Mouse (Mus musculus) liver, embryonic 15.5 days (tissue): ENCODE measurements around the gene Gpank1. TPM values are rescaled to one million over a fixed set of nuclear protein-coding genes. Genes with fewer than 3 reads are reported as not detected.

ENCODE experiments used
- ATAC-seq: fragments of 200-750 bp; cut with Nextera tagmentation; 2 replicates; pipeline ENCODE4 v1.8.0; 2017; ENCODE audit warnings: moderate number of reproducible peaks, mild to moderate bottlenecking, moderate library complexity; ENCODE audit not compliant: insufficient read depth
- H3K27ac ChIP-seq: fragments of 300-500 bp; sonication (generic); replicated peaks from 2 replicates; pipeline ENCODE4 v1.5.1; 2015; ENCODE audit warnings: mild to moderate bottlenecking, inconsistent platforms
- H3K27me3 ChIP-seq: fragments of 300-500 bp; sonication (generic); 2 replicates; pipeline ENCODE4 v1.6.1; 2015; ENCODE audit warnings: mild to moderate bottlenecking, inconsistent platforms
- H3K36me3 ChIP-seq: fragments of 300-500 bp; sonication (generic); replicated peaks from 2 replicates; pipeline ENCODE4 v1.6.1; 2015; ENCODE audit warnings: moderate library complexity, mild to moderate bottlenecking, inconsistent platforms
- H3K4me1 ChIP-seq: fragments of 300-500 bp; sonication (generic); replicated peaks from 2 replicates; pipeline ENCODE4 v1.6.1; 2015; ENCODE audit warnings: inconsistent platforms
- H3K4me2 ChIP-seq: fragments of 300-500 bp; sonication (generic); 2 replicates; pipeline ENCODE4 v1.6.1; 2015; ENCODE audit warnings: moderate library complexity, mild to moderate bottlenecking, inconsistent platforms
- H3K4me3 ChIP-seq: fragments of 300-500 bp; sonication (generic); replicated peaks from 2 replicates; pipeline ENCODE4 v1.5.1; 2015; ENCODE audit warnings: mild to moderate bottlenecking, inconsistent platforms
- H3K9ac ChIP-seq: fragments of 300-500 bp; sonication (generic); 2 replicates; pipeline ENCODE4 v1.6.1; 2015; ENCODE audit warnings: moderate library complexity, mild to moderate bottlenecking, inconsistent platforms
- H3K9me3 ChIP-seq: fragments of 300-500 bp; sonication (generic); replicated peaks from 2 replicates; pipeline ENCODE4 v1.6.1; 2016; ENCODE audit warnings: inconsistent platforms
- WGBS: fragments of 180-500 bp; shearing (Covaris S2); methylation state at CpG from one replicate; pipeline ENCODE4 v1.1.7; 2015; ENCODE audit warnings: mixed read lengths; ENCODE audit not compliant: insufficient replicate concordance; 5-methylcytosine and 5-hydroxymethylcytosine counted together
- polyA plus RNA-seq: library from polyadenylated mRNA; unstranded; fragments of >200 nt; fragmentation: Nextera tagmentation; extraction: Ambion mirVana; gene quantifications from 2 replicates; pipeline ENCODE4 v1.2.1, GENCODE M21; 2015

The Gpank1 gene
- polyA plus RNA-seq, 1 experiment from 2014 or later: 12.8 TPM

DNA sequence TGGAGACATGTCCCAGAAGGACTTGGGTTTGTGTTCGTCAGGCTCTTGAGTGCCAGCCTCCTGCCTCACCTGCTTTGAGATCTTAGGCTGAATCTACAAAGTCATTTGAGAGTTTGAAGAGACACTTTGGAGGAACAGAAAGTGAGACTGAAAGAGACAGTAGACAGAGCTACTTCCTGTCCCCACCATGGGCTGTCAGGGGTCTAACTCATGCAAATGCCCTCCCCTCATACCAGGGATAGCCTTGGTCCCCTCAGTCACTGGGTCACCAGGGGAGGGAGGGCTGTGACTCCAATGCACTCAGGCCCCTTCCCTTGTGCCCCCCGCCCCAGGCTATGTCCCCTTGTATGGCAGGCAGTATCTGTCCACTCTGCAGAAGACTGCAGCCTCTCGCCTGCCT is 52.1 kb downstream of the Gpank1 start:
- Histone ChIP-seq H3K27me3 (no peaks in the 10 kb centered on the region), H3K9ac (no peak overlapping the region), H3K4me1 (no peaks in the 10 kb centered on the region; the same call in 1 of the 2 replicates), H3K36me3 (no peaks in the 10 kb centered on the region), H3K4me3 (no peak overlapping the region), H3K4me2 (no peak overlapping the region), H3K27ac (no peak overlapping the region), H3K9me3 (no peaks in the 10 kb centered on the region)
- ATAC-seq: no peak
- WGBS: 45% methylated on average over 3 of the region's 3 CpGs

Other genes starting within 250 kb of the Gpank1 start
- 0.41 and 0.64 TPM in 2 replicates for gene Zbtb12, start 242.0 kb upstream of the Gpank1 start, polyA plus RNA-seq
- gene Gm20547, start 239.4 kb upstream of the Gpank1 start, polyA plus RNA-seq: 0.07 TPM in 1 of 2 replicates, not detected in the other
- gene C2, start 223.2 kb upstream of the Gpank1 start, polyA plus RNA-seq: 25.2 and 26.5 TPM in 2 replicates
- 14.6 and 15.1 TPM in 2 replicates for gene Ehmt2, start 223.0 kb upstream of the Gpank1 start, polyA plus RNA-seq
- gene Slc44a4, start 207.0 kb upstream of the Gpank1 start, polyA plus RNA-seq: 3.0 and 3.1 TPM in 2 replicates
- gene Neu1, start 190.2 kb upstream of the Gpank1 start, polyA plus RNA-seq: 17.1 and 19.8 TPM in 2 replicates
- 0.06 and 0.14 TPM in 2 replicates for gene Hspa1b, start 162.2 kb upstream of the Gpank1 start, polyA plus RNA-seq
- 0.32 TPM in 1 of 2 replicates, not detected in the other for gene Gm20481, start 151.5 kb upstream of the Gpank1 start, polyA plus RNA-seq
- gene Hspa1a, start 149.3 kb upstream of the Gpank1 start, polyA plus RNA-seq: 0.96 and 1.6 TPM in 2 replicates
- 0.25 and 0.31 TPM in 2 replicates for gene Hspa1l, start 148.8 kb upstream of the Gpank1 start, polyA plus RNA-seq
- gene Lsm2, start 139.6 kb upstream of the Gpank1 start, polyA plus RNA-seq: 120 and 123 TPM in 2 replicates
- 99.0 and 133 TPM in 2 replicates for gene Vars, start 120.5 kb upstream of the Gpank1 start, polyA plus RNA-seq
- gene Vwa7, start 104.9 kb upstream of the Gpank1 start, polyA plus RNA-seq: 0.09 and 0.12 TPM in 2 replicates
- gene Sapcd1, start 93.4 kb upstream of the Gpank1 start, polyA plus RNA-seq: 2.2 and 2.3 TPM in 2 replicates
- 3.4 and 4.3 TPM in 2 replicates for gene Msh5, start 74.7 kb upstream of the Gpank1 start, polyA plus RNA-seq
- gene Clic1, start 71.5 kb upstream of the Gpank1 start, polyA plus RNA-seq: 120 and 122 TPM in 2 replicates
- 18.6 and 22.8 TPM in 2 replicates for gene Ddah2, start 62.4 kb upstream of the Gpank1 start, polyA plus RNA-seq
- 0.21 and 0.40 TPM in 2 replicates for gene Ly6g6c, start 56.1 kb upstream of the Gpank1 start, polyA plus RNA-seq
- 3.2 and 4.4 TPM in 2 replicates for gene Mpig6b, start 55.3 kb upstream of the Gpank1 start, polyA plus RNA-seq
- 0.12 and 0.26 TPM in 2 replicates for gene Ly6g6e, start 44.6 kb upstream of the Gpank1 start, polyA plus RNA-seq
- gene Ly6g6d, start 43.4 kb upstream of the Gpank1 start, polyA plus RNA-seq: 0.41 and 0.70 TPM in 2 replicates
- 5.1 and 7.0 TPM in 2 replicates for gene Ly6g6f, start 35.8 kb upstream of the Gpank1 start, polyA plus RNA-seq
- 50.0 and 53.2 TPM in 2 replicates for gene Abhd16a, start 32.2 kb upstream of the Gpank1 start, polyA plus RNA-seq
- gene Ly6g5c, start 13.2 kb upstream of the Gpank1 start, polyA plus RNA-seq: not detected in 2 replicates
- gene Ly6g5b, start 6.0 kb upstream of the Gpank1 start, polyA plus RNA-seq: 0.23 and 0.24 TPM in 2 replicates
- 125 TPM in 2 replicates for gene Csnk2b, start 598 bp downstream of the Gpank1 start, polyA plus RNA-seq
- gene D17H6S53E, start 4.9 kb downstream of the Gpank1 start, polyA plus RNA-seq: 2.2 and 2.5 TPM in 2 replicates
- 853 and 907 TPM in 2 replicates for gene Apom, start 10.6 kb downstream of the Gpank1 start, polyA plus RNA-seq
- 19.3 and 20.0 TPM in 2 replicates for gene Bag6, start 13.7 kb downstream of the Gpank1 start, polyA plus RNA-seq
- 46.9 and 52.2 TPM in 2 replicates for gene Prrc2a, start 43.4 kb downstream of the Gpank1 start, polyA plus RNA-seq
- gene Aif1, start 54.6 kb downstream of the Gpank1 start, polyA plus RNA-seq: 20.5 and 22.2 TPM in 2 replicates
- gene Lst1, start 67.0 kb downstream of the Gpank1 start, polyA plus RNA-seq: 40.1 and 40.2 TPM in 2 replicates
- gene Ltb, start 73.0 kb downstream of the Gpank1 start, polyA plus RNA-seq: 1.2 and 2.0 TPM in 2 replicates
- 0.31 and 0.36 TPM in 2 replicates for gene Tnf, start 80.6 kb downstream of the Gpank1 start, polyA plus RNA-seq
- 0.06 TPM in 1 of 2 replicates, not detected in the other for gene Lta, start 83.9 kb downstream of the Gpank1 start, polyA plus RNA-seq
- gene Gm16181, start 99.4 kb downstream of the Gpank1 start, polyA plus RNA-seq: 0.24 TPM in 1 of 2 replicates, not detected in the other
- 0.58 and 0.63 TPM in 2 replicates for gene Atp6v1g2, start 112.2 kb downstream of the Gpank1 start, polyA plus RNA-seq
- 3.2 and 3.6 TPM in 2 replicates for gene Nfkbil1, start 114.3 kb downstream of the Gpank1 start, polyA plus RNA-seq
- 141 and 150 TPM in 2 replicates for gene Ddx39b, start 120.3 kb downstream of the Gpank1 start, polyA plus RNA-seq
- gene H2-D1, start 141.3 kb downstream of the Gpank1 start, polyA plus RNA-seq: 99.7 and 119 TPM in 2 replicates
- gene H2-Q1, start 198.9 kb downstream of the Gpank1 start, polyA plus RNA-seq: 0.58 and 0.70 TPM in 2 replicates
- gene H2-Q2, start 220.8 kb downstream of the Gpank1 start, polyA plus RNA-seq: 0.94 and 1.4 TPM in 2 replicates